Mouse (Mus musculus) brain, embryonic 14.5 days (tissue): ENCODE data around the gene Megf11.

Experiments
- CTCF ChIP-seq: fragments of 200-500 bp; IDR thresholded peaks from 2 replicates; pipeline ENCODE4 v1.5.1; 2012; ENCODE audit warnings: inconsistent platforms, mild to moderate bottlenecking, moderate library complexity, borderline replicate concordance; ENCODE audit not compliant: insufficient read depth, insufficient read length; ENCODE audit errors: extremely low read depth
- POLR2A ChIP-seq: fragments of 200-500 bp; IDR thresholded peaks from 2 replicates; pipeline ENCODE4 v1.6.1; 2012; ENCODE audit warnings: mild to moderate bottlenecking, inconsistent platforms, borderline replicate concordance; ENCODE audit not compliant: poor library complexity, insufficient read depth, insufficient read length, severe bottlenecking; ENCODE audit errors: extremely low read depth

- TF ChIP-seq CTCF (no peak), POLR2A (no peak)
Observed at GRCm38 (mm10) chr9:64687122-64688014, 301.9 kb downstream of the Megf11 start.
